ENCODE assay signal across 8 mouse cellular contexts in genomic region chr17:34261502-34261901, GRCm38 (mm10). TPM values are rescaled to one million over a fixed set of nuclear protein-coding genes. Genes with fewer than 3 reads are reported as not detected.
A peak's percentile ranks its signal among the peaks of the same experiment; 100 is the strongest.
DNase-seq lines count a peak whose midpoint lies in the region.

No protein-coding gene starts in this region.

- peak; percentile 86 for DNase-seq in CD4-positive helper T cell, adult 2 months (ENCODE audit: low read depth, low spot score)
- DNase-seq in adrenal gland, adult (ENCODE audit: inconsistent age in 2 of 2, low spot score in 1 of 2), result peak; percentile 76 to 96
- DNase-seq in embryo, embryonic 9.5 days (ENCODE audit: extremely low spot score), result peak; percentile 72
- peak; percentile 81 to 88 for DNase-seq in heart, postnatal 10 days
- peak; percentile 88 for DNase-seq in kidney, postnatal 14 days
- peak; percentile 81 for DNase-seq in lung, postnatal 14 days
- peak; percentile 50 for DNase-seq in ovary, postnatal 36 days (ENCODE audit: low spot score)
- peak; percentile 16 to 30 for DNase-seq in thymus, postnatal 36 days

- intact Hi-C loops in heart, postnatal 10 days (cut with DNase I), result no loop called here

RNA-seq across cellular contexts. Expression of gene H2-Ab1, which starts 4.0 kb away (rescaled TPM):
- total RNA-seq in heart, postnatal 10 days (2021), result 1 to 10 TPM; 4.4 to 4.7 TPM

RNA-seq across cellular contexts. Expression of gene H2-Ob, which starts 22.8 kb away (rescaled TPM):
- under 1 TPM; 0.77 to 0.92 TPM for total RNA-seq in heart, postnatal 10 days (2021)

RNA-seq across cellular contexts. Expression of gene H2-Aa, which starts 26.1 kb away (rescaled TPM):
- total RNA-seq in heart, postnatal 10 days (2021), result 1 to 10 TPM; 4.9 to 5.4 TPM

RNA-seq across cellular contexts. Expression of gene H2-Eb1, which starts 44.2 kb away (rescaled TPM):
- total RNA-seq in heart, postnatal 10 days (2021), result 1 to 10 TPM; 7.5 to 8.4 TPM

RNA-seq across cellular contexts. Expression of gene Tap2, which starts 58.2 kb away (rescaled TPM):
- 10 to 100 TPM; 17.6 to 20.3 TPM for total RNA-seq in heart, postnatal 10 days (2021)

Comparison
In these comparisons a context has a peak if more than half of its experiments do, and no peak if none do; other contexts are left out.
1. Peak in every context shown above with its lines: DNase-seq.
2. DNase-seq: peak in every context shown above with its lines; median percentile 88 in kidney, postnatal 14 days; 86 in CD4-positive helper T cell, adult 2 months; 86 in adrenal gland, adult; 84 in heart, postnatal 10 days; 81 in lung, postnatal 14 days; 72 in embryo, embryonic 9.5 days; 50 in ovary, postnatal 36 days; 23 in thymus, postnatal 36 days.